Mouse (Mus musculus) kidney, adult 2 months (tissue): ENCODE data around the gene Ccl20. TPM values are rescaled to one million over a fixed set of nuclear protein-coding genes. Genes with fewer than 3 reads are reported as not detected.

Experiments used
- DNase-seq: peaks from one replicate; pipeline ENCODE4 v3.0.0; 2021
- H3K27ac ChIP-seq: fragments of 200-500 bp; 2 replicates; pipeline ENCODE4 v1.5.1; 2012; ENCODE audit warnings: low read depth, low read length, control low read depth, inconsistent platforms; ENCODE audit not compliant: insufficient read depth
- H3K27me3 ChIP-seq: fragments of 200-500 bp; replicated peaks from 2 replicates; pipeline ENCODE4 v1.6.1; 2012; ENCODE audit warnings: mild to moderate bottlenecking, moderate library complexity, low read length, inconsistent platforms; ENCODE audit not compliant: control insufficient read depth, insufficient read depth
- H3K36me3 ChIP-seq: fragments of 200-500 bp; 2 replicates; pipeline ENCODE4 v1.6.1; 2012; ENCODE audit warnings: mild to moderate bottlenecking, moderate library complexity, low read length, inconsistent platforms; ENCODE audit not compliant: control insufficient read depth, insufficient read depth
- H3K4me1 ChIP-seq: fragments of 200-500 bp; 2 replicates; pipeline ENCODE4 v1.6.1; 2011; ENCODE audit warnings: low read length; ENCODE audit not compliant: control insufficient read depth, insufficient read depth
- H3K4me3 ChIP-seq: fragments of 200-500 bp; 2 replicates; pipeline ENCODE4 v1.5.1; 2011; ENCODE audit warnings: mild to moderate bottlenecking, low read depth, low read length, control low read depth; ENCODE audit not compliant: insufficient read depth
- CTCF ChIP-seq: fragments of 200-500 bp; conservative IDR thresholded peaks from 2 replicates; pipeline ENCODE4 v1.5.1; 2011; ENCODE audit warnings: low read depth, mild to moderate bottlenecking, control low read depth, low read length, moderate library complexity, mixed read lengths; ENCODE audit not compliant: insufficient read depth, insufficient read length
- POLR2A ChIP-seq: fragments of 200-500 bp; IDR thresholded peaks from one replicate; pipeline ENCODE4 v1.6.1; 2011; ENCODE audit warnings: low read depth, low read length, control low read depth
- WGBS: fragments of 180-500 bp; shearing (Covaris S2); methylation state at CpG from one replicate; pipeline ENCODE4 v1.1.7; 2018; 5-methylcytosine and 5-hydroxymethylcytosine counted together
- polyA plus RNA-seq: library from polyadenylated mRNA; depleted of rRNA; stranded (reverse); fragments of >200 nt; gene quantifications from 2 replicates; pipeline ENCODE4 v1.2.3, GENCODE M21; 2012

Gene Ccl20
- polyA plus RNA-seq, 1 experiment, result 0.27 TPM

DNA sequence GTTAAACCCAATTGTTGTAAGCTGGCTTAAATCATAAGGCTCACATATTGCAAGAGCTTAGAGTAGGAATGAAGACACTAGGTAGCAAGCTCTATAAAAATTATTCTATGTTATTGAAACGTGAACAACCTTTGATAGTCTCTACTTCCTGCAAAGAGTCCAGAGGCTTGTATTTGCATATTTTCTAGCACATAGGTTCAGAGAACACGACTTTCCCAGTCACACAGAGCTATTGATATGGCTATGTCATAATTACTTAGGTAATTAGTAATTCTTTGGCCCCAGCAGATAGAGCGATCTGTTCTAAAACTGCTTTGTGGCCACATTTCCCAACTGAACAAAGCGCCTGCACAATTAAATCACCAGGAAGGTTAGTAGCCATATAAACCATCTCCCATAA is 19.6 kb upstream of the Ccl20 start:
- 85% methylated on average over 4 of the region's 4 CpGs for WGBS
- no peaks in the 10 kb centered on the region for H3K36me3 ChIP-seq
- no peak overlapping the region for H3K4me3 ChIP-seq
- TF ChIP-seq POLR2A (no peak), CTCF (no peak)
- no peaks in the 10 kb centered on the region for H3K27me3 ChIP-seq
- no peak overlapping the region for H3K27ac ChIP-seq
- H3K4me1 ChIP-seq, result peaks cover 3% of the 10 kb centered on the region; the same call in 1 of the 2 replicates
- no peak for DNase-seq

DNA sequence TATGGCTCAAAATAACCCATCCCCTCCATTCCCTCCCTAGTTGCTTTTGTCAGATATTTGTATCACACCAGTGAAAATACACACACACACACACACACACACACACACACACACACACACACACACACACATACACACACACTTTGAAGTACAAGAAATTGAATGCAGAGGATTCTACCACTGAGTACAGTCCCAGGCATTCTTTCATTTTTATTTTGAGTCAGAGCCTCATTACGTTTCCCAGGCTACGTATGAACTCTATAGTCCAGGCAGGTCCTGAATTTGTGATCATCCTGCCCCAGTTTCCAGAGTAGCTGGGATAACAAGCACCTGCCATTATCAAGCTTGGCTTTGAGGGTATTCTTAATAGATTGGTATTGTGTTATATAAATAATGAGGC is 17.4 kb upstream of the Ccl20 start:
- H3K36me3 ChIP-seq, result no peaks in the 10 kb centered on the region

DNA sequence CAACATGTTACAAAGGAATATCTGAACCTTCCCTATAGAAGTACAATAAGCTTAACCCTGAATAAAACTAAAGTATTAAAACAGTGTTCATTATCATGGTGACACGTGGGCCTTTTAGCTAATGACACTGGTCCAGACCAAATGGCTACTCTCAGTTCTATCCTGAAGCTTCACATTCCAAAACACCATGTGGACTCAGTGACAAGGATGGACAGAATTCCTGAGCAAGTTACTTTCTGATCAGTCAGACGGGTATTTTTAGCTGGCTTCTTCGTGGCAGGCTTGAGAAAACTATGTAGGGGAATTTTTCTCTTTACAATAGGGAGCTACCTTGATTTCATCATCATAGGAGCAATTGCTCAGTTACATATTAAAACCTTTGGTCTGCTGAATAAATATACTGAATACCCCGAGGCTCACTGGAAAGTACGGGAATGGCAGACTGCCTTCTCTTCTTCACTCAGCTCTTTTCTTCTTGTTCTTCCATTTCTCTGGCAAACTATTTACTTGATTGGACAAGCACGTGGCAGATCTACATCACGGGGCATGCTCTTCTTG is 16.9 kb upstream of the Ccl20 start:
- TF ChIP-seq POLR2A (no peak), CTCF (no peak)
- Histone ChIP-seq H3K27me3 (no peaks in the 10 kb centered on the region), H3K36me3 (no peaks in the 10 kb centered on the region), H3K4me1 (peaks cover 3% of the 10 kb centered on the region; the same call in 1 of the 2 replicates), H3K27ac (no peak overlapping the region), H3K4me3 (no peak overlapping the region)
- WGBS, result 42% methylated on average over 7 of the region's 7 CpGs
- DNase-seq, result peak; percentile 14

More for the DNA sequence above, 17.4 kb upstream of the Ccl20 start:
- Histone ChIP-seq H3K27ac (no peak overlapping the region), H3K27me3 (no peaks in the 10 kb centered on the region), H3K4me1 (peaks cover 3% of the 10 kb centered on the region; the same call in 1 of the 2 replicates), H3K4me3 (no peak overlapping the region)
- DNase-seq, result no peak
- whole genome bisulfite sequencing, result 87% methylated on average over 2 of the region's 2 CpGs
- TF ChIP-seq CTCF (no peak), POLR2A (no peak)

DNA sequence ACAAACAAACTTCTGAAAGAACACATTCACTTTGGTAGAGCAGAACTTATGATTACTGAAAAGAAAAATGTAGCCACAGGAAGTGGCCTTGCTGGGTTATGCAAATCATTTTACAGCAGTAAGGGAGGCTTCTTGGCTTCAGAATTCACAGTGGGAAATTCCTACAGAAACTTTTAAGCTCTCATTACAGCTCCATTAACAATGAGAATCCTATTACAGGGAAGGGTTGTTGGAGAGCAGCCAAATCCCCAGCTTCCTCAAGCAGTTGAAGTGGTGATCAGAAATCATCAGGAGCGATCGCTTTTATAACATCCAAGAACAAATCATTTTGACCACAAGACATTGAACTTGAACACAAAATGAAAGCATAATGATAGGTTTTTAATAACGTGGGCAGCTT is 14.7 kb upstream of the Ccl20 start:
- WGBS, result 35% methylated on average over 3 of the region's 3 CpGs
- Histone ChIP-seq H3K27me3 (no peaks in the 10 kb centered on the region), H3K4me1 (peaks cover 3% of the 10 kb centered on the region; the same call in 1 of the 2 replicates), H3K4me3 (no peak overlapping the region), H3K36me3 (no peaks in the 10 kb centered on the region), H3K27ac (no peak overlapping the region; the same call in 1 of the 2 replicates)
- DNase-seq, result peak; percentile 48
- TF ChIP-seq POLR2A (no peak), CTCF (no peak)

DNA sequence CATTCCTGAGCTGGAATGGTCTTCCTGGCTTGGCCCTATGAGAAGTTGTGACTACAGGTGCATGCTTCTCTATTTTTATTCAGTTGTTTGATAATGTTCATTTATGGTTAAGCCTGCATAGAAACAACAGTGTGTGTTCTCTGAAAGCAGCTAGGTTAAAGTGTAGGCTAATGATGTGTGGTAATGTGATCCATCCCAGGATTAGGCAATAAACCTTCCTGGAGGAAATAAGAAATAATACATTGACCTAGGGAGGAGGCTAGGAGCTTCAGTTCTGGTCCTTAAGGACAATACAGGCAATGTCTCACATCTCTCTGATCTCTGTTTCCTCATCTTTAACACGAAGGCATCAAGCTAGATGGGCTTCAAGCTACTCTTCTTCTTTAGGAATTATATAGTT is 11.1 kb upstream of the Ccl20 start:
- WGBS, result 60% methylated on average over 1 of the region's 1 CpGs
- H3K36me3 ChIP-seq, result no peaks in the 10 kb centered on the region
- no peak for TF ChIP-seq POLR2A
- TF ChIP-seq CTCF, result no peak
- no peak overlapping the region for H3K4me3 ChIP-seq
- H3K4me1 ChIP-seq, result no peaks in the 10 kb centered on the region
- no peak for DNase-seq
- no peak overlapping the region for H3K27ac ChIP-seq
- no peaks in the 10 kb centered on the region for H3K27me3 ChIP-seq

DNA sequence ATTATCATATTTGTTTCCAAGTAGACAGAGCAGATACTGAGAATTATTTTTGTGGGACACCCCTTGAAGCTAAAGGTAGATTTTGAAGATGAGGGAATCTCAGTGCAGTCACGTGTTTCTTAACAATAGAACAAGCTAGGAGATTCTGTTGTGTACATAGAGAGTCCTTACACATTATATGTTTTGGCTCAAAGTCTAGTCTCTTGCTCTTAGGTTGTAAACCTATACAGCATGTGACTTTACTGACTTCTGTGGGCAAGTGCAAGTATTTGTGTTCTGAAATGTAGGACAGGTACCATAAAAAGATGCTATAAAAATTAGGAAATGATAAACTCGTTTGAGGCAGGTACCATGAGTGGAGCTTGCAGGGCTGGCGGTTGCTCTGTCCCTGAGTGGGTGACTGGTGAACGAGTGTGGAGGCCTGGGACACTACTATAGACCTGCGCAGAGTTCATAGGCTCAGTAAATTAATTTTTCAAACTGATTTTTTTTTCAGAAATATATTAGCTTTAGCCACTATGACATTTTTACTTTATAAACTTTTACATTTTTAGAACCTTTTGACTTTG is 9.1 kb upstream of the Ccl20 start:
- TF ChIP-seq POLR2A (no peak), CTCF (no peak)

DNA sequence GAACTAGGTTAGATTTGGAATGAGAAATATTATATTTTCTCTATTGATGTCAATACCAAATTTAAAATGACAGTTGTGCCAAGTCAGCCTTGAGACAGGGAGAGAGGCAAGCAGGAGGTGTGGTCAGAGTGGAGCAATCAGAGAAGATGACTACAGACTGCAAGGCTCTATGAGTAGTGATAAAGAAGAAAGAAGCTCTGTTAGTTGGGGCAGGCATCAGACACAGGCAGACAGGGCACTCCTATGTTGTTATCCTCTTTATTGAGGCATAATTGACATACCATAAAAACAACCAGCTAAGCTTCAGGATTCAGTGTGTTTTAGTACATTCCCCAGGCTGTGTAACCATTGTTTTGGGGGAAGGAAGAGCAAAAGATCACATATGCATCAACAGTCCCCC is 5.6 kb upstream of the Ccl20 start:
- Histone ChIP-seq H3K27me3 (no peaks in the 10 kb centered on the region), H3K36me3 (no peaks in the 10 kb centered on the region), H3K27ac (no peak overlapping the region), H3K4me3 (no peak overlapping the region), H3K4me1 (no peaks in the 10 kb centered on the region)
- no peak for DNase-seq
- TF ChIP-seq POLR2A (no peak), CTCF (no peak)

More for the DNA sequence above, 9.1 kb upstream of the Ccl20 start:
- H3K27me3 ChIP-seq, result no peaks in the 10 kb centered on the region
- no peaks in the 10 kb centered on the region for H3K36me3 ChIP-seq
- H3K4me3 ChIP-seq, result no peak overlapping the region
- WGBS, result 87% methylated on average over 5 of the region's 5 CpGs
- H3K4me1 ChIP-seq, result no peaks in the 10 kb centered on the region
- no peak overlapping the region for H3K27ac ChIP-seq
- no peak for DNase-seq
